Mouse (Mus musculus): ENCODE results near the gene Gm49393. TPM values are rescaled to one million over a fixed set of nuclear protein-coding genes. Genes with fewer than 3 reads are reported as not detected.
"Not testable (repeated sequence)": the region's sequence is repeated elsewhere in the genome, so short reads cannot be mapped to it uniquely, and the experiment has no call there.

Gene Gm49393
- 0.44 TPM for polyA plus RNA-seq (2012; fragmentation: generic; extraction: Trizol)

DNA sequence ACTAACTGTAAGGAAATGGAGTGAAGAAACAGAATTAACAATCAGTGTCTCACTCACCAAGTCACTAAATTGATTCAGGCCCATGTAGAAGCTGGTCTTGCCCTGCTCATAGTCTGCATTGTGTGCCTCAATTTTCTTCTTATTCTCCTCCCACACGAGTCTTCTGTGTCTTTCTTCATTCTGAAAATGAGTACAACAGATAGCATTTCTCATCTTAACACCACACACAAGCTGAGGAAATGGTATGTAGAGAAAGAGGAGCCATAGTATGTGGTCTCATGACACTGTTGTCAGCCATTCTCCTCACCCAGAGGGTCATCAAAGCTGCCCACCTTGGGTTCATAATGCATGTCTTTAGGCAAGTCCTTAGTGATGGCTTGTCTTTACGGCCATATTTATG, at the start of gene Gm49393:
Gene Gm49393 (minus strand): TSS at position 101 of the 400 bp plus-strand sequence.
- H3ac ChIP-seq (ENCODE audit: control insufficient read depth, insufficient read length), result not testable (repeated sequence)

DNA sequence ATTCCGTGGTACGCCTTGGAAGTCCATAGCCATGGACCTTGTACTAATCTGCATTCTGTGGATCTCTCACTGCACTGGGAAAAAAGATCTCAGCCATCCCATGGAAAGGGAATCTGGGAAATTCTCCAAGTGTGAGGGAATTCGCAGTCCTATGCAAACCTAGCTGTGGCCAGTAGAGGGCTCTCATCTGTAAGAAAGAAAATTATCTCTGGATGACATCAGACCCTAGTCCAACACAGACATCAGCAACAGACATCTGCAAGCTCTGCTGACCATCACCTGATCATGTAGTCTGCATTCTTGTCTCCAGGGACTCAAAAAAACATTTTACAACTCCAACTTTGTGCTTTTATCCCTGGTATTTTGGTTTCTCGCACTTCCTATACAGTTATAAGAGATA, 36.9 kb upstream of the Gm49393 start:
- not testable (repeated sequence) for H3K4me3 ChIP-seq; H3ac ChIP-seq (ENCODE audit: control insufficient read depth, insufficient read length); H3K79me2 ChIP-seq (ENCODE audit: control insufficient read depth, insufficient read depth); H3K36me3 ChIP-seq (ENCODE audit: control insufficient read depth, insufficient read depth); H3K4me2 ChIP-seq (ENCODE audit: low read depth); H3K27me3 ChIP-seq (ENCODE audit: control insufficient read depth, insufficient read depth, insufficient read length)

More for the DNA sequence above, at the start of gene Gm49393:
- not testable (repeated sequence) for H3K36me3 ChIP-seq (ENCODE audit: control insufficient read depth, insufficient read depth); H3K27me3 ChIP-seq (ENCODE audit: control insufficient read depth, insufficient read depth, insufficient read length); H3K4me3 ChIP-seq; H3K79me2 ChIP-seq (ENCODE audit: control insufficient read depth, insufficient read depth)
- peak within 1 kb of the TSS; percentile 61 for H3K4me2 ChIP-seq (ENCODE audit: low read depth)

DNA sequence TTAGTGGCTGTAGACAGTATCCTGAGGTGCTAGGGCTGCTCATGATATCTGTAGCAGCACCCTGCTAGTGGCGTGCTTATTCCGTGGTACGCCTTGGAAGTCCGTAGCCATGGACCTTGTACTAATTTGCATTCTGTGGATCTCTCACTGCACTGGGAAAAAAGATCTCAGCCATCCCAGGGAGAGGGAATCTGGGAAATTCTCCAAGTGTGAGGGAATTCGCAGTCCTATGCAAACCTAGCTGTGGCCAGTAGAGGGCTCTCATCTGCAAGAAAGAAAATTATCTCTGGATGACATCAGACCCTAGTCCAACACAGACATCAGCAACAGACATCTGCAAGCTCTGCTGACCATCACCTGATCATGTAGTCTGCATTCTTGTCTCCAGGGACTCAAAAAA, 28.6 kb upstream of the Gm49393 start:
- not testable (repeated sequence) for H3K79me2 ChIP-seq (ENCODE audit: control insufficient read depth, insufficient read depth); H3K27me3 ChIP-seq (ENCODE audit: control insufficient read depth, insufficient read depth, insufficient read length); H3ac ChIP-seq (ENCODE audit: control insufficient read depth, insufficient read length); H3K4me2 ChIP-seq (ENCODE audit: low read depth); H3K4me3 ChIP-seq; H3K36me3 ChIP-seq (ENCODE audit: control insufficient read depth, insufficient read depth)

DNA sequence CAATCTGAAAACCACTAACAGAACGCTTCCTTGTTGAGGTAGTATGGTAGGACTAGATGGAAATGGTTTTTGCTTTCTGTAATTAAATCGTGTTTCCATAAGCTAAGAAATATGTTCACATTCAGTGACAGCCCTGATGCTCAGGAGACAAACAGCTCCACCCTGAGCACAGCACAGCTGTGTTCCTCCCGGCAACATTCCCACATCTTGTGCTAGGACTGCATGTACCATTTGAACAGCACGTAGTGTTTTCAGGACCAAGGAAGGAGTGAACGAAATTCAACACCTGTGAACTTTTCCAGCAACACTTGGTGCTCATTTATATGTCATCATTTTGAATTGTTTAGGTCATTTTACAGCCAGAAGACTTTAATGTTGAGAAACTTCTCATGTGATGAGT, 26.3 kb upstream of the Gm49393 start:
- Histone ChIP-seq H3K27me3 (ENCODE audit: control insufficient read depth, insufficient read depth, insufficient read length) (no peaks in the 10 kb centered on the region), H3K4me2 (ENCODE audit: low read depth) (no peak overlapping the region), H3K79me2 (ENCODE audit: control insufficient read depth, insufficient read depth) (no peaks in the 10 kb centered on the region), H3K36me3 (ENCODE audit: control insufficient read depth, insufficient read depth) (no peaks in the 10 kb centered on the region), H3K4me3 (no peak overlapping the region), H3ac (ENCODE audit: control insufficient read depth, insufficient read length) (no peak overlapping the region)
- TF ChIP-seq E2F4 (IDR thresholded peaks at IDR 0.05; ENCODE audit: insufficient read depth) (no peak), MAX (IDR thresholded peaks at IDR 0.05; ENCODE audit: low read depth) (no peak), REST (IDR thresholded peaks at IDR 0.05; ENCODE audit: insufficient read depth, insufficient read length) (no peak), SRF (IDR thresholded peaks at IDR 0.05; ENCODE audit: control insufficient read depth, insufficient read length, low read depth) (no peak), POLR2A (IDR thresholded peaks at IDR 0.05; ENCODE audit: insufficient read length, low read depth) (no peak), USF1 (IDR thresholded peaks at IDR 0.05; ENCODE audit: low read depth) (no peak), MYOG (IDR thresholded peaks at IDR 0.05; ENCODE audit: control insufficient read depth in 1 of 3, insufficient read depth in 1 of 3, insufficient read length in 2 of 3, low read depth in 2 of 3) (no peak), MYOD1 (IDR thresholded peaks at IDR 0.05; ENCODE audit: control insufficient read depth in 1 of 3, insufficient read length in 2 of 3, low read depth in 2 of 3) (no peak), TCF3 (IDR thresholded peaks at IDR 0.05; ENCODE audit: insufficient read length, low read depth) (no peak), TCF12 (IDR thresholded peaks at IDR 0.05; ENCODE audit: insufficient read depth, poor library complexity, severe bottlenecking) (no peak), POLR2AphosphoS2 (IDR thresholded peaks at IDR 0.05; ENCODE audit: insufficient read length, low read depth) (no peak)

DNA sequence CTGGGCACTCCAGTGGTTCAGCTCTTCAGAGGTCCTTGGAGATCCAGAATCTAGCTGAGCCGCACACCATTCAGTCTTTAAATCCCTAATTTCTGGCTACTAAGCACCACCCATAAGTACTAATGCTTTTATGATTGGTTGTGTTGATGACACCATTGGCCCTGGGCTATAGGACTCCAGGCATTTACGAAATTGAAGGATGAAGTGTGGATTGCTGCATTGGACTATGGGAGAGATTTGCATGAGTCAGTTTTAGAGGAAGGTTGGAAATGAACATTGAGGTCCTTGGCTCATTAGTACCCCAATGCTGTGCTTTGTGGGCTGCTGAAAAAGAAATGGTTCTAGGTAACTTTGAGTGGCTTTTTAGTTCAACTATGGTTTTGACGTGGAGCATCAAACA, 6.5 kb upstream of the Gm49393 start, which contains the start of gene Tpbpa:
Gene Tpbpa (minus strand): TSS at position 101 of the 400 bp plus-strand sequence.
- H3K4me3 ChIP-seq; H3K79me2 ChIP-seq (ENCODE audit: control insufficient read depth, insufficient read depth); H3K27me3 ChIP-seq (ENCODE audit: control insufficient read depth, insufficient read depth, insufficient read length); H3ac ChIP-seq (ENCODE audit: control insufficient read depth, insufficient read length); H3K4me2 ChIP-seq (ENCODE audit: low read depth); H3K36me3 ChIP-seq (ENCODE audit: control insufficient read depth, insufficient read depth): not testable (repeated sequence)

DNA sequence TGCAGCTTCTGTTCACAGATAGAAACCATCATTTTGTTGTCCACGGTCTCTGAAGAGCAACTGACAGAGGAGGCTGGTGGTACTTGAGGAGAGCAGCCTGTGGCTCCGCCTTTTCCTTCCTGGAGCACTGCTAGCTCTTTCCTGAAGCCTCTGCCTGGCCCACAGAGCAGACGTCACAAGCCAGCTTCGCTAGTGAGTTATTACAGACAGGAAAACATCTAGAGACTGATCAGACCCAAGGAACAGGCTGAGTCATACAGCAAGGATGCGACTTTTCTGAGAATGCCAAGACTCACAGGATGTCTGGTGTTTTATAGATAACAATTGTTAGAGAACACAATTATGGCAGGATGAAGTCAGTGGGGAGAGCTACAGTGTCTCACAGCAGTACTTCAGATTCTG, 1.1 kb upstream of the Gm49393 start, which contains the start of the genes Gm49391 and Ctla2a:
Gene Gm49391 (minus strand): TSS at position 72 of the 402 bp plus-strand sequence.
Gene Ctla2a (minus strand): TSS at position 126 of the 402 bp plus-strand sequence.
- Histone ChIP-seq H3K4me2 (ENCODE audit: low read depth) (peak within 1 kb of the TSS; percentile 61), H3K4me3 (no peak within 1 kb of the TSS)

DNA sequence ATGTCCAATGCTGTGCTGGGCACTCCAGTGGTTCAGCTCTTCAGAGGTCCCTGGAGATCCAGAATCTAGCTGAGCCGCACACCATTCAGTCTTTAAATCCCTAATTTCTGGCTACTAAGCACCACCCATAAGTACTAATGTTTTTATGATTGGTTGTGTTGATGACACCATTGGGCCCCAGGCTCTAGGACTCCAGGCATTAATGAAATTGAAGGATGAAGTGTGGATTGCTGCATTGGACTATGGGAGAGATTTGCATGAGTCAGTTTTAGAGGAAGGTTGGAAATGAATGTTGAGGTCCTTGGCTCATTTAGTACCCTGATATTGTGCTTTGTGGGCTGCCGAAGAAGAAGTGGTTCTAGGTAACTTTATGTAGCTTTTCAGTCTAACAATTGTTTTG, 30.6 kb downstream of the Gm49393 start, which contains the start of gene Tpbpb:
Gene Tpbpb (minus strand): TSS at position 101 of the 400 bp plus-strand sequence.
- H3K4me2 ChIP-seq (ENCODE audit: low read depth); H3K36me3 ChIP-seq (ENCODE audit: control insufficient read depth, insufficient read depth); H3K27me3 ChIP-seq (ENCODE audit: control insufficient read depth, insufficient read depth, insufficient read length); H3K4me3 ChIP-seq; H3K79me2 ChIP-seq (ENCODE audit: control insufficient read depth, insufficient read depth); H3ac ChIP-seq (ENCODE audit: control insufficient read depth, insufficient read length): not testable (repeated sequence)

More for the DNA sequence above, 1.1 kb upstream of the Gm49393 start, which contains the start of the genes Gm49391 and Ctla2a:
- H3ac ChIP-seq (ENCODE audit: control insufficient read depth, insufficient read length), result no peak within 1 kb of the TSS
- no peak for TF ChIP-seq SRF (IDR thresholded peaks at IDR 0.05; ENCODE audit: control insufficient read depth, insufficient read length, low read depth)
- no peak for TF ChIP-seq MYOG (IDR thresholded peaks at IDR 0.05; ENCODE audit: control insufficient read depth in 1 of 3, insufficient read depth in 1 of 3, insufficient read length in 2 of 3, low read depth in 2 of 3)
- no peak for TF ChIP-seq TCF3 (IDR thresholded peaks at IDR 0.05; ENCODE audit: insufficient read length, low read depth)
- no peak for TF ChIP-seq CEBPB (IDR thresholded peaks at IDR 0.05; ENCODE audit: insufficient read depth, poor library complexity, severe bottlenecking)
- TF ChIP-seq USF1 (IDR thresholded peaks at IDR 0.05; ENCODE audit: low read depth), result no peak
- TF ChIP-seq MYOD1 (IDR thresholded peaks at IDR 0.05; ENCODE audit: control insufficient read depth in 1 of 3, insufficient read length in 2 of 3, low read depth in 2 of 3), result no peak
- no peak for TF ChIP-seq MAX (IDR thresholded peaks at IDR 0.05; ENCODE audit: low read depth)
- TF ChIP-seq E2F4 (IDR thresholded peaks at IDR 0.05; ENCODE audit: insufficient read depth), result no peak
- no peak for TF ChIP-seq POLR2AphosphoS2 (IDR thresholded peaks at IDR 0.05; ENCODE audit: insufficient read length, low read depth)
- no peak for TF ChIP-seq REST (IDR thresholded peaks at IDR 0.05; ENCODE audit: insufficient read depth, insufficient read length)
- TF ChIP-seq TCF12 (IDR thresholded peaks at IDR 0.05; ENCODE audit: insufficient read depth, poor library complexity, severe bottlenecking), result no peak
- no peak for TF ChIP-seq POLR2A (IDR thresholded peaks at IDR 0.05; ENCODE audit: insufficient read length, low read depth)
- H3K36me3 ChIP-seq (ENCODE audit: control insufficient read depth, insufficient read depth), result no peaks in the 10 kb centered on the region
- no peaks in the 10 kb centered on the region for H3K79me2 ChIP-seq (ENCODE audit: control insufficient read depth, insufficient read depth)
- no peaks in the 10 kb centered on the region for H3K27me3 ChIP-seq (ENCODE audit: control insufficient read depth, insufficient read depth, insufficient read length)
